Mouse (Mus musculus) neural tube, embryonic 12.5 days (tissue): ENCODE results near the gene Snx11. TPM values are rescaled to one million over a fixed set of nuclear protein-coding genes. Genes with fewer than 3 reads are reported as not detected.

Experiments
- ATAC-seq: fragments of 200-750 bp; cut with Nextera tagmentation; 2 replicates; pipeline ENCODE4 v1.8.0; 2017; ENCODE audit warnings: low read depth, mild to moderate bottlenecking, moderate TSS enrichment, moderate library complexity; ENCODE audit not compliant: low FRiP score
- H3K27ac ChIP-seq: fragments of 300-500 bp; sonication (generic); 2 replicates; pipeline ENCODE4 v1.5.1; 2016
- H3K27me3 ChIP-seq: fragments of 300-500 bp; sonication (generic); replicated peaks from 2 replicates; pipeline ENCODE4 v1.6.1; 2016; ENCODE audit warnings: mild to moderate bottlenecking
- H3K36me3 ChIP-seq: fragments of 300-500 bp; sonication (generic); 2 replicates; pipeline ENCODE4 v1.6.1; 2016; ENCODE audit warnings: mild to moderate bottlenecking
- H3K4me1 ChIP-seq: fragments of 300-500 bp; sonication (generic); 2 replicates; pipeline ENCODE4 v1.6.1; 2016
- H3K4me2 ChIP-seq: fragments of 300-500 bp; sonication (generic); replicated peaks from 2 replicates; pipeline ENCODE4 v1.6.1; 2016; ENCODE audit warnings: mild to moderate bottlenecking
- H3K4me3 ChIP-seq: fragments of 300-500 bp; sonication (generic); 2 replicates; pipeline ENCODE4 v1.5.1; 2016
- H3K9ac ChIP-seq: fragments of 300-500 bp; sonication (generic); 2 replicates; pipeline ENCODE4 v1.6.1; 2016; ENCODE audit warnings: mild to moderate bottlenecking
- H3K9me3 ChIP-seq: fragments of 300-500 bp; sonication (generic); 2 replicates; pipeline ENCODE4 v1.6.1; 2016; ENCODE audit warnings: mild to moderate bottlenecking
- WGBS: fragments of 180-500 bp; shearing (Covaris S2); methylation state at CpG from one replicate; pipeline ENCODE4 v1.1.7; 2016; 5-methylcytosine and 5-hydroxymethylcytosine counted together
- polyA plus RNA-seq: library from polyadenylated mRNA; unstranded; fragments of >200 nt; fragmentation: Nextera tagmentation; extraction: Ambion mirVana; gene quantifications from 2 replicates; pipeline ENCODE4 v1.2.1, GENCODE M21; 2016

The Snx11 gene
- polyA plus RNA-seq, 1 experiment from 2014 or later = 57.0 TPM

DNA sequence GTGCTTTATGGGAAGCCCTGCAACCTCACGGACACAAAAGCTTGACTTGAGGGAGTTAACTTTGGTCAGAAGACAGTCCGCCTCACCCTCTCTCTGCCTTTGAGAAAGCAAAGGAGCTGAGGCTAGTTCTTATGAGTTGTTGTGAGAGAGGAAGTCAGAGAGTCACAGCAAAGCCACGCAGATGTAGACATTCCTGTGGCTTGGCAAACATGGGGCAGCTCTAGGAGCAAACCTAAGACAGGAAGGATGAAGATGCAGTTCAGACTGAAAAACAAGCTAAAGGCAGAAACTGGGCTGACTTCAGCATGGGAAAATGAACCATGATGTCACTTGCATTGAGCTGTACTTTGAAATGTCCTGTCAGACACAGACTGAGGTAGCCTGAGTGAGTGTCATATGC lies 29.8 kb downstream of the Snx11 start:
- Histone ChIP-seq H3K4me1 (peaks cover 23% of the 10 kb centered on the region), H3K27ac (no peak overlapping the region; the same call in 1 of the 2 replicates), H3K4me2 (0 out of 2 replicates have a peak overlapping the region, but pooled peaks have one; percentile 13), H3K27me3 (no peaks in the 10 kb centered on the region), H3K9ac (no peak overlapping the region; the same call in 1 of the 2 replicates), H3K4me3 (no peak overlapping the region), H3K36me3 (no peaks in the 10 kb centered on the region), H3K9me3 (no peaks in the 10 kb centered on the region)
- no peak for ATAC-seq
- WGBS = 64% methylated on average over 3 of the region's 3 CpGs

DNA sequence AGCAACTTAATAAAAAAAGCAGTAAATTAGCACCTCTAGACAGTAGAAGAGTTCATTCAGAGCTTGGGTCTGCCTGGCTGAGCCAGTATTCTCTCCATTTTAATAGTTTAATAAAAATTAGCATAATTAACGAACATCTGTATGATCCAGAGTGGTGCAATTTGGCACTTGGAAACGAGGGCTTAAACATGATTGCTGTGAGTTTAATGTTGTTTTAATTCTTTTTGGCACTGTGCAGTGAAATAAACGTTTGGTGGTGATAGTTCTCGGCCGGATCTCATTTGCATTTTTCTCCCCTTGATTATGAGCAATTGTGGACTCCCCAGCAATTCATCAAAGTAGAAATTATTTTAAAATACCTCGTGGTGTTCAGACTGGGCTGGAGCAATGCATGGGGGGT lies 30.7 kb downstream of the Snx11 start:
- no peak overlapping the region for H3K27ac ChIP-seq
- 59% methylated on average over 6 of the region's 6 CpGs for WGBS
- H3K4me2 ChIP-seq = no peak overlapping the region
- H3K9ac ChIP-seq = no peak overlapping the region
- H3K4me3 ChIP-seq = no peak overlapping the region
- H3K9me3 ChIP-seq = no peaks in the 10 kb centered on the region
- no peaks in the 10 kb centered on the region for H3K36me3 ChIP-seq
- no peaks in the 10 kb centered on the region for H3K27me3 ChIP-seq
- H3K4me1 ChIP-seq = peaks cover 32% of the 10 kb centered on the region
- ATAC-seq = no peak

DNA sequence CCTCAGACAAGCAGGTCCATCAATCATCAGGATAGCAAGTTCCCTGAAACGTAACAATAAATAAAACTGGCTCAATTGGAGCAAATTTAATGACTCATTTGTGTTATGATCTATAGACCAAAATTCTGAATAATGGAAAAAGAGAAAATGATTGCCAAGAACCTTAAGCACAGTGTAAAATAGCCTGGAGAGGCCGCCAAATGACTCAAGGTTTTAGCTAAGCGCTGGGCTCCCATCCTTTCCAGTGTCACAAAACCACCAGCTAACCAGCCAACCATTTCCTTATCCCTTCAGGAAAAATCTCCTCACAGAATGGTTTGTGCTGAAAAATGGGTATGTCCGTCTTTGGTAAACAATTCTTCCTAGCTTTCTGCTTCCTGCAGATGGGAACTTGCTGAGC lies 33.5 kb downstream of the Snx11 start:
- WGBS = 55% methylated on average over 4 of the region's 4 CpGs
- Histone ChIP-seq H3K4me2 (peak overlapping the region; percentile 44), H3K4me1 (peaks cover 54% of the 10 kb centered on the region), H3K9ac (no peak overlapping the region), H3K27ac (peak overlapping the region; percentile 79), H3K36me3 (no peaks in the 10 kb centered on the region), H3K4me3 (no peak overlapping the region), H3K9me3 (no peaks in the 10 kb centered on the region), H3K27me3 (no peaks in the 10 kb centered on the region)
- ATAC-seq = no peak

DNA sequence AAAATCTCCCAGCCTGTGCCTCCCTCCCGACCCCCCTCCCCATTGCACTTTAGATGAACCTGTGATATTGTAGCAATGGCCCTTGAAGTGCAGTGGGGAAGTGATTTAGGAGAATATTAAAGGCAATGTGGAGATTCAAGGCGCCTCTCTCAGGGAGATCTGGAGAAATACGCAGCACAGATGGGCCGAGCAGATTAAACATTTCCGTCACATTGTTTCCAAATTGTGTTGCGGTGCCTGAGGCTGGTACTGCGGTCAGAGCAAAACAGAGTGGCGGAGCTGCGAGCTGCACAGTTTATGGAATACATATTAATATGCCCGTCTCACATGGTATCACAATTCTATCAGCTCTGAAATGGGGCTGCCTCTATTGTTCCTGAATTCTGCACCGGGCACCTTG lies 34.4 kb downstream of the Snx11 start:
- H3K9me3 ChIP-seq = no peaks in the 10 kb centered on the region
- peaks cover 59% of the 10 kb centered on the region for H3K4me1 ChIP-seq
- H3K4me3 ChIP-seq = no peak overlapping the region
- ATAC-seq = peak; percentile 7; the same call in 1 of the 2 replicates
- H3K9ac ChIP-seq = peak overlapping the region; percentile 33; the same call in 1 of the 2 replicates
- H3K27ac ChIP-seq = peak overlapping the region; percentile 79
- no peaks in the 10 kb centered on the region for H3K27me3 ChIP-seq
- peak overlapping the region; percentile 44 for H3K4me2 ChIP-seq
- no peaks in the 10 kb centered on the region for H3K36me3 ChIP-seq
- WGBS = 35% methylated on average over 11 of the region's 11 CpGs

DNA sequence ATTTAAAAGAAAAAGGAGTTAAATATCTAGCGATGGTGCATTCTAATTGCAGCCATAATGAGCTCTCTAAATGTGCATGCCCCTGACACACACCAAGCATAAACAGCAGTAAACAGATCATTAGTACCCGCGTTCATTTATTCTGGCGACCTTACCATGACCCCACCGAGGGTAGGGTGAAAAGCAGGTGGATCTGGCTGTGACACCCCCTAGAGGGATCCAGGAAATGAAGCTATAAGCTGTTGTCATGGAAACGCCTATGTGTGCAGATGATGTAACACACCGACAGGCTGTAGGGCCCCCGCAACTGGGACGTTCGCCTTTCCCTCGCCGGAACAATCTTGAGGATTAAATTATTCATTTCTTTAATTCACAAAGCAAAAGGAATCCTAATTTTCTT lies 35.4 kb downstream of the Snx11 start:
- Histone ChIP-seq H3K27ac (peak overlapping the region; percentile 87), H3K4me1 (peaks cover 58% of the 10 kb centered on the region), H3K36me3 (no peaks in the 10 kb centered on the region), H3K27me3 (no peaks in the 10 kb centered on the region), H3K4me3 (no peak overlapping the region), H3K9ac (0 out of 2 replicates have a peak overlapping the region, but pooled peaks have one; percentile 40), H3K4me2 (peak overlapping the region; percentile 50), H3K9me3 (no peaks in the 10 kb centered on the region)
- WGBS = 8% methylated on average over 12 of the region's 12 CpGs
- ATAC-seq = peak; percentile 76

DNA sequence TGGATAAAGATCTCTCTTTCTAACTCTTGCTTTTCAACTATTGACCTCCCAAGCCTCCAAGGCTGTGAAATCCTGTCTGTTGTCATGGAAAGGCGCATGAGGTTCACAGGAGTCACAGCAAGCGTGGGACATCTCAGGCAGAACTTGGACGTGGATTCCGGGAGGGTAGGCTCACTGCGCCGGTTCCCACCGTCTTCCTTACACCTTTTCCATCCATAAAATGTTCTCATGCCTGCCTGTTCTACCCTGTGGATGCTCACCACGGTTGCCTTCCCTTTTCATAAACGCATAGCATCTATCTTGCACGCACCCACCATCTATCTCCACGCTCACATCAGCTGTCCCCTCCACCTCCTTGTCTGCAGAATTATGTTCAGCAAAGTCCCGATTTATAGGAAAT lies 36.6 kb downstream of the Snx11 start:
- Histone ChIP-seq H3K9me3 (no peaks in the 10 kb centered on the region), H3K4me2 (peak overlapping the region; percentile 50), H3K4me3 (peak overlapping the region; percentile 2; the same call in 1 of the 2 replicates), H3K27me3 (no peaks in the 10 kb centered on the region), H3K36me3 (no peaks in the 10 kb centered on the region), H3K4me1 (peaks cover 68% of the 10 kb centered on the region), H3K27ac (peak overlapping the region; percentile 79), H3K9ac (peak overlapping the region; percentile 33)
- 25% methylated on average over 12 of the region's 12 CpGs for WGBS
- ATAC-seq = no peak

GRCm38 (mm10) chr11:96737673-96738471 lies 39.5 kb downstream of the Snx11 start:
- Histone ChIP-seq H3K27me3 (no peaks in the 10 kb centered on the region), H3K4me2 (0 out of 2 replicates have a peak overlapping the region, but pooled peaks have one; percentile 12), H3K36me3 (no peaks in the 10 kb centered on the region), H3K9ac (no peak overlapping the region), H3K27ac (peak overlapping the region; percentile 55), H3K9me3 (no peaks in the 10 kb centered on the region), H3K4me1 (peaks cover 70% of the 10 kb centered on the region), H3K4me3 (no peak overlapping the region)
- WGBS = 36% methylated on average over 14 of the region's 14 CpGs
- ATAC-seq = no peak

DNA sequence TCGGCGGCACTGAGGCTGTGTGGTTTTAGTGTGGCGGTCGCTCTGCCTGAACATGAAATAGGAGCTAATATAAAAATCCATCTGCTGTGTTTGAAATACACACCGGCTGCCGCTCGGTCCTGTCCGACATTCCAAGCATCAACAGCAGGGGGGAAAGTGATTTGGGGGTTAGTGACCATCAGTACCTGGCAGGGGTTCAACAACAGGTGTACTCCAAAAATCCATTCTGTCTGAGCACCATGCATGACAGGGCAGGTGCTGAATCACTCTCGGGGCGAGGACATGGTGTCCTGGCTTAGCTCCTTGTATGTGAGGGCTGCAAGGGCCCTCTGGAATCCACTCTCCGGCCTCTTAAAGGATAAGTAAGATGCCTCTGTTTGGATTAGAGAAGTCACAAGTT lies 41.0 kb downstream of the Snx11 start:
- Histone ChIP-seq H3K4me1 (peaks cover 63% of the 10 kb centered on the region), H3K27ac (peak overlapping the region; percentile 53)

GRCm38 (mm10) chr11:96735908-96736307 lies 41.5 kb downstream of the Snx11 start:
- no peaks in the 10 kb centered on the region for H3K36me3 ChIP-seq
- ATAC-seq = peak; percentile 71; the same call in 1 of the 2 replicates
- no peaks in the 10 kb centered on the region for H3K9me3 ChIP-seq
- H3K9ac ChIP-seq = no peak overlapping the region
- 1% methylated on average over 19 of the region's 19 CpGs for WGBS
- H3K4me2 ChIP-seq = peak overlapping the region; percentile 53
- no peaks in the 10 kb centered on the region for H3K27me3 ChIP-seq
- peak overlapping the region; percentile 53; the same call in 1 of the 2 replicates for H3K27ac ChIP-seq
- peak overlapping the region; percentile 14 for H3K4me3 ChIP-seq
- peaks cover 59% of the 10 kb centered on the region for H3K4me1 ChIP-seq

More for the DNA sequence above, 41.0 kb downstream of the Snx11 start:
- Histone ChIP-seq H3K9ac (peak overlapping the region; percentile 35; the same call in 1 of the 2 replicates), H3K36me3 (no peaks in the 10 kb centered on the region), H3K4me3 (peak overlapping the region; percentile 14), H3K27me3 (no peaks in the 10 kb centered on the region), H3K9me3 (no peaks in the 10 kb centered on the region), H3K4me2 (peak overlapping the region; percentile 53)
- ATAC-seq = no peak
- WGBS = 11% methylated on average over 11 of the region's 11 CpGs

GRCm38 (mm10) chr11:96732657-96733056 lies 44.7 kb downstream of the Snx11 start:
- WGBS = 39% methylated on average over 4 of the region's 4 CpGs
- H3K9me3 ChIP-seq = no peaks in the 10 kb centered on the region
- H3K4me3 ChIP-seq = no peak overlapping the region
- 0 out of 2 replicates have a peak overlapping the region, but pooled peaks have one; percentile 3 for H3K4me2 ChIP-seq
- peaks cover 62% of the 10 kb centered on the region for H3K4me1 ChIP-seq
- H3K9ac ChIP-seq = no peak overlapping the region
- no peak overlapping the region; the same call in 1 of the 2 replicates for H3K27ac ChIP-seq
- ATAC-seq = no peak
- no peaks in the 10 kb centered on the region for H3K27me3 ChIP-seq
- H3K36me3 ChIP-seq = no peaks in the 10 kb centered on the region

DNA sequence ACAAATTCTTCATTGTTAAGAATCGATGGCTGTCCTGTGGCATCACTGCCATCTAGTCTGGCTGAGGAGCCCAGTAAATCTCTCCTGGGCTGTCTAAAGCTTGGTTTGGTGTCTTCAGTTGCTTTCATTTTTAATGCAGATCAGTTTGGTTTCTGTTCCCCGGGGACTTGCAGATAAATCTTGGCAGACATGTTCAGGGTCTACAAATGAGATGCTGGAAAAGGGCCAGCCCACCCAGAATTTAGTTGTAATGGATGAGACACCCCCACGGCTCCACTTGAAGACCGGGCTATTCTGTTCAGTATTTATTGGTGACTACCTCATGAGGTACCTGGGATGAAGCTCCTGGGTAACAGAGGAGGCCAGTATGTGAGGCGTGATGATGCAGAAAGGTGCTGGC lies 47.0 kb downstream of the Snx11 start:
- peaks cover 43% of the 10 kb centered on the region for H3K4me1 ChIP-seq
- no peaks in the 10 kb centered on the region for H3K27me3 ChIP-seq
- no peaks in the 10 kb centered on the region for H3K9me3 ChIP-seq
- H3K27ac ChIP-seq = peak overlapping the region; percentile 39; the same call in 1 of the 2 replicates
- H3K4me3 ChIP-seq = no peak overlapping the region
- H3K9ac ChIP-seq = no peak overlapping the region
- H3K36me3 ChIP-seq = no peaks in the 10 kb centered on the region
- 29% methylated on average over 5 of the region's 5 CpGs for WGBS
- H3K4me2 ChIP-seq = peak overlapping the region; percentile 37
- 0 out of 2 replicates have a peak, but pooled peaks have one; percentile 21 for ATAC-seq

- Histone ChIP-seq H3K27me3 (no peaks in the 10 kb centered on the region), H3K9ac (no peak overlapping the region), H3K36me3 (no peaks in the 10 kb centered on the region), H3K4me2 (peak overlapping the region; percentile 37), H3K4me1 (peaks cover 43% of the 10 kb centered on the region), H3K9me3 (no peaks in the 10 kb centered on the region), H3K27ac (peak overlapping the region; percentile 3; the same call in 1 of the 2 replicates), H3K4me3 (no peak overlapping the region)
- ATAC-seq = no peak
- 21% methylated on average over 9 of the region's 9 CpGs for WGBS
These were observed 47.9 kb downstream of the Snx11 start for GRCm38 (mm10) chr11:96729462-96729861.
